Mouse (Mus musculus) right cerebral cortex, postnatal 14 days (tissue): ENCODE measurements at regions not wholly inside any gene's neighbourhood (a gene's known extent, or its start where the extent isn't known, plus 50 kb on each side); places are given as distances from the start of the nearest gene placed in this dataset.

Experiments
- DNase-seq: peaks from one replicate; pipeline ENCODE4 v3.0.0; 2022

DNA sequence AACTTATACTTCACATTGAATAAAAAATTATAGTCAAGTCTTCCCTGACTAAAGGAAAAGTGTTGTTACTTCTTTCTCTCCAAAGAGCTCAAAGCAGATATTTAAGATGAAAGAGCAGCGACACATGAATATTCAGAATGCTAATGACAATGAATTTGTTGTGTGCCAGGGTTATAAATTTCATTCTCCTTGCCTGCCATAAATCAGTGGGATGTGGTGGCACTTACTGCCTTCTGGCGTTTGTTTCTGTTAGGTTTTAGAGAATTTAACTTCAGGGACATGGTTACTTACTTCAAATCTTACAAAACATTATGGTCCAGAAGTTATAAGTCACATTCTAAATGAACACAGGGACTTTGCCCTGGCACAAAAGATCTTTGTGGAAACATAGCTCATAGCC lies 380.4 kb downstream of the Samd5 start:
- no peak for DNase-seq

GRCm38 (mm10) chr10:9291456-9292146 lies 383.4 kb downstream of the Samd5 start:
- no peak for DNase-seq

GRCm38 (mm10) chr10:9272940-9273339 lies 387.1 kb upstream of the Sash1 start:
- no peak for DNase-seq

DNA sequence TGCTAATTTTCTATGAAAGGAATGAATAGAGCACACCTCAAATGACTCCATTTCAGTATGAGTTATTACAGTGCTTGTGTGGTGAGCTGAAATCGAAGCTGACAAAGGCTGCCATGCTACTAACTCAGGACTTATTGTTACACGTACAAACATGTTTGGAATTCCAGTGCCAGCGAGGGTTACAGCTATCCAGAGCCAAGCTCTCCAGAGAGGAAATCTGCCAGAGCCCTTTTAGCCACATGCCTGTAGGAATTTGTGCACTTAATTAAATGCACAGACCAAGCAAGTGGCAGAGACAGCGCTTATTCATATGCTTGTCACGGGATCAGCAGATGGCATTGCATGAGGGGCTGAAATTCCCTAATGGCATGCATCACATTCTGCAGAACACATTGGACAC lies 386.4 kb upstream of the Sash1 start:
- no peak for DNase-seq

DNA sequence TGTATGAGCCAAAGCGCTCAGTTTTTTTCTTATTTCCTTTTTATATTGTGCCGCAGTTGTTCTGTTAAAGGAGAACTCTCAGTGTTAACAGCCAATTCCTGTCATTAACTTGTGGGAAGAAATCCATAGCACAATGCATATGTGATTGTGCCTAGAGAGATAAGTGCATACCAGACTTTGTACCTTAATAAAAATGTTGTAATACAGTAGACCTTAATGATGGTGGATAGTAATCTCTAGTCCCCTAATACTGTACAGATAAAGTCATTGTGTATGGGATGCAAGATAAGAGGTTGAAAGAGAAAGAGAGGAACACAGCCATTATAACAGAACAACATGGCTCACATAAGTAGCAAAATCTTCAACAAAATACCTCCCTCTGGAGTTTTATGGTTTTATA lies 379.7 kb upstream of the Sash1 start:
- DNase-seq: no peak

DNA sequence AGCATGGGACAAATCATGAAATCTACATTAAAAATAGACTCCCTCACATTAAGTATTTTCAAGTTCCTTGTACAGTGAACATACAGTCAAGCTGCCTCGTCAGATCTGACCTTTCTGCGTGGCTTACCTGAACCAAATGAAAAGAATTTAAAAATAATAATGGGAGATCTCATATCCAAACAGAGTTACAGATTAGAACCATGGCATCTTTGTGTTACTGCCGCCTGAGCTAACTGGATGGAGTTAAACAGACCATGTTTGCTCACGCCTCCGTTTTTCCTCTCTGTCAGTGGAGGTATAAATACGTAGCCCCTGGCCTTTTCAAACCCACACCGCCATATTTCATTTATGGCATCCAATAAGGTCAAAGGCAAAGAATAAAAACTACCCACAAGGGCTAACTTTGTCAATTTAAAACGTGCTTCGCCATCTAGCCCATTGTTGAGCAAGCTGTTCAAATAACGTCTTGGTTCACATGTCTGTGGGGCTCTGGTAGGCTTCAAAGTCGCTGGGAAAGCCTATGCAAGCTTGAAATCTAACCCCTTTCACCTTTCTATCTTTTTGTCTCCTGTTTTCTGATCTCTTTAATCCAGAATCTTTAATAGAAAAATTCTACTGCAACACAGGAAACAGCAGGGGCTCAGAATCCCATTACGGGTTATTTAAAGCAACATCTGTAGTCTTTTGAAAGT lies 378.6 kb upstream of the Sash1 start:
- no peak for DNase-seq

- DNase-seq: no peak
Measured at GRCm38 (mm10) chr10:9258705-9259104, 372.8 kb upstream of the Sash1 start.

GRCm38 (mm10) chr10:9252941-9253217 lies 367.0 kb upstream of the Sash1 start:
- DNase-seq: no peak

GRCm38 (mm10) chr10:9252120-9252940 lies 366.5 kb upstream of the Sash1 start:
- DNase-seq: no peak

DNA sequence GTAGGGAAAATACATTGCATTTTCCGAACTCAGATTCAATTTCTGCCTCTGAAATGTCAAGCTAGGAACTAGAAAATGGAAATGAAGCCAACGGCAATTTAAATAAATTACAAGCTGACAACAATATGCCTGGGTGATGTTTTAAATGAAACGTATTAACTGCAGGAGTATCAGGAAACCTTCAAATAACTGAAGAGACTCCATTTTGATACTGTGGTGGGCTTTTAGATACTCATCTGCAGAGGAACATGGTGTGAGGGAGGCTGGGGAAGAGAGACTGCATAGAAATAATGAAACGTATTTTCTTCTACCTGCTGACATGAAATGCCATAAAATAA lies 357.4 kb upstream of the Sash1 start:
- DNase-seq: no peak

DNA sequence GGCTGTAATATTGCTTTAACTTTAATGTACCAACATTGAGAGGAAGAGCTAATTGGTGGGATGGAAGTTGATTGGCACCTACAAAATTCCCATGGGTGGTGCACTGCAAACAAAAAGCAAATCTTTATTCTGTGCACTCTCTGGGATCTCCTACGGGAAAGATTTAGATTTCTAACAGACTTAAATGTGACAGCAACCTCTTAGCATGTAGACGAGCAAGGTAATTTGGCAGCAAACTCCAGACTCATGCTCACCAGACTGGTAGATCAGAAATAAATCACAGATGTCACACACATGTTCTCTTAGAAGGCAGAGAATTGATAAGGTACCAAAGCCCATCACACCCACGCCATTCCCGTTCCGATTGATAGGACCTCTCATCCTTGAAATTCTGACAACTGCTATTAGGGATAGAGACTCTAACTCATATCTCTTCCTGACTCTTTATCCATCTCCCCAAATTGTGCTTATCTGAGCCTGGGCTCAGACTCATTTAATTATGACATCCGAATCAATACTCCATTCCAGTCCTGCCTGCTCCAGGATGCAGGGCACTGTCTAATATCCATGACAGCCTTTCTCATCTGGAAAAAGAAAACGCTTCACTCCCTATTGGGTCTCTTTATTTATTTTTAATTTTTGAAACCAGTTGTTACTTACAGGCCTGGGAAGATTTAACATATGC lies 356.9 kb upstream of the Sash1 start:
- no peak for DNase-seq

DNA sequence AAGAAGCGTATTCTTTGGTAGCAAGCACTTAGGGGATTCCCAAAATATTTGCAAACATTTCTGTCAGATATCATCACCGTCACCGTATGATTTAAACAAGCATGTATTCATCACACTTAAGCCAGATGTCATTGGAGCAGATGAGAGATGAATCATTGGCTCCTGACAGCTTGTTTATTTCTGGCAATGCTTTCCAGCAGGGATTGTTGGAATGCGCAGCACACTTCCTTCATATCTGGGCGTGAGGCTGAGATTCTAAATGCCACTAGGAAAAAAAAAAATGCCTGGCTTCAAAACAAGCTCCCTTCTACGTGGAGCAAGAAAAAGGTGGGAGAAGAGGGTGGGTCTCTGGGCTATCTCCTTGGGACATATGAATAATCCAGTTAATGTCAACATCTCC lies 354.1 kb upstream of the Sash1 start:
- DNase-seq: no peak

DNA sequence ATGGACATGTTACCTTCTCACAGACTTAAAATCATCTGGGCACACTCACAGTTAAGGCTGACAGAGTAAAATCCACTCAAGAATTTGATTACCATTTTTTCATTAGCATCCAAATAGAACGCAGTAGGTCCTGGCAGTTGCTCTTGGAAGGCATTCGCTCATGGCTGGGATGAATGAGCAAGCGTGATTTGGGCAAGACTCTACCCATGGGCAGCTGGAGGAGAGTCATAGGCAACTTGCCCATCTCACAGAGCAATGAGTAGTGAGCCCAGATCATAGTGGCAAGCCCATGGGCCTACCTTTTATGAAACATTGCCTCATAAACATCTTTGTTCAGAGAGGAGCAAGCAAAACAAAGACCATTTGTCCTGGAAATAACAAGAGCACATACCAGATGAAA lies 345.9 kb upstream of the Sash1 start:
- DNase-seq: no peak

- no peak for DNase-seq
Measured at GRCm38 (mm10) chr10:9229116-9229515, 343.2 kb upstream of the Sash1 start.

DNA sequence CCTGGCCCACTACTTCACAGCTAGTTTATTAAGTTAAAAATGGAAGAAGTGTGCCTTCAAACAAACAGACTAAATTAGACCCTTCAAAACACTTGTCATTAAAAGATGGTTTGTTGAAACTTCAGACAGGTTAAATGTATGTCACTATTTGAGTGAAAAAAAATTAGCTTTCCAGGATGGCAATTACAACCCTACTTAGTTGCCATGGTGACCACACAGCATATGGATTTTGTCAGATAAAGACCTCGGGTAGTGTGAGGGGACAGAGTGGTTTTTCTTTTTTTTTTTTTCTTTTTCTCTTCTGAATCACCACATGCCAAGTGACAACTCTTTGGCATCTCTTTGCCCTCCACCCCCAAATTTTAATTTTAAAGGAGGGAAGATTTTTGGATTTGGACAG lies 341.5 kb upstream of the Sash1 start:
- no peak for DNase-seq

- peak; percentile 16 for DNase-seq
Measured at GRCm38 (mm10) chr10:9210646-9211045, 324.8 kb upstream of the Sash1 start.

- DNase-seq: peak; percentile 19
Measured at GRCm38 (mm10) chr10:9204096-9204495, 318.2 kb upstream of the Sash1 start.

- no peak for DNase-seq
Measured at GRCm38 (mm10) chr10:9203323-9203722, 317.5 kb upstream of the Sash1 start.

- DNase-seq: no peak
Measured at GRCm38 (mm10) chr10:9202922-9203321, 317.1 kb upstream of the Sash1 start.

GRCm38 (mm10) chr10:9174997-9175396 lies 289.1 kb upstream of the Sash1 start:
- DNase-seq: no peak

GRCm38 (mm10) chr10:9173509-9173908 lies 287.6 kb upstream of the Sash1 start:
- no peak for DNase-seq

DNA sequence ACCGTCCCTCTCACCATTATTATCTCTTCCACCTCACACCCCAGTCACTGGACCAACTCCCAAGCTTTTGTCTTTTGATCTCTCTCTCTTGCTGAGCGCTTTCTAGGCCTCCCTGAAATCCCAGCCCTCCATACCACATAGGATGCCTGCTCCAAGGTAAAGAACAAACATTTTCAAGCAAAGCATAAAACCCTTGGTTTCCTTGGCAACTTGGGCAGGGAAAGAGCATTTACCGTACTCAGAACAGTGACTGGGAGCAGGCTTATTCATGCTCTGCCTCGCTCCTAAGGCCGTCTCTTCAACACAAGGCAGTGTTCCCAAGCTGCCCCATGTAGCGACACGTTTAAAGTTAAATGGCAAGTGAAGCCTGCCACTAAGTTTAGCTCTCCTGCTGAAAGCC lies 282.9 kb upstream of the Sash1 start:
- no peak for DNase-seq

GRCm38 (mm10) chr10:9166017-9166416 lies 280.1 kb upstream of the Sash1 start:
- no peak for DNase-seq

DNA sequence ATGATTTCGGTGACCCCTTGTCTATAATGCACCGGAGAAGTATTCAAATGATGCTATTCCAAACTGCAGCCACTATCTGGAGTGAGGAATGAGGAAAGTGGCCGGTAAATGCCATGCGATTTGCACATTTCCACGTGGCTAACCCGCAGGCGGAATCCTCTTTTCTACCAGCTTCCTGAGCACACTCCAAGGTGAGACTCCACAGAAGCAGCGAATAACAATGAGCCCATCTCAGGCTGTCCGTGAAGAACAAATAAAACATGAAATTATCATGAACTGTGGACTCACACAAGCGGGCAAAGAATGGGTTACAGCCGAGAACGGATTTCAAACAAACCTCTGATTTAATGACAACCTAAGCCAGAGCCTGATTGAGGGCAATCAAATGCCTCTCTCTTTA lies 279.7 kb upstream of the Sash1 start:
- DNase-seq: no peak
